Mouse (Mus musculus): ENCODE measurements around the gene Bcl7c.
"Not testable (repeated sequence)": the region's sequence is repeated elsewhere in the genome, so short reads cannot be mapped to it uniquely, and the experiment has no call there.

Bcl7c gene

GRCm38 (mm10) chr7:127647576-127647975, 61.2 kb downstream of the Bcl7c start:
- DNase-seq (ENCODE audit: low spot score), result not testable (repeated sequence)

GRCm38 (mm10) chr7:127646363-127646762, 62.4 kb downstream of the Bcl7c start:
- DNase-seq (ENCODE audit: low spot score), result no peak

- DNase-seq (ENCODE audit: low spot score), result no peak
Measured at GRCm38 (mm10) chr7:127642254-127642653, 66.5 kb downstream of the Bcl7c start.

GRCm38 (mm10) chr7:127641260-127641659, 67.5 kb downstream of the Bcl7c start:
- DNase-seq (ENCODE audit: low spot score), result no peak

- peak; percentile 54 for DNase-seq (ENCODE audit: low spot score)
Measured at GRCm38 (mm10) chr7:127636963-127637362, 71.8 kb downstream of the Bcl7c start.

GRCm38 (mm10) chr7:127631416-127631815, 77.3 kb downstream of the Bcl7c start:
- no peak for DNase-seq (ENCODE audit: low spot score)

GRCm38 (mm10) chr7:127628646-127629045, 80.1 kb downstream of the Bcl7c start:
- DNase-seq (ENCODE audit: low spot score), result no peak

GRCm38 (mm10) chr7:127626471-127626870, 82.3 kb downstream of the Bcl7c start:
- no peak for DNase-seq (ENCODE audit: low spot score)

- DNase-seq (ENCODE audit: low spot score), result no peak
Measured at GRCm38 (mm10) chr7:127626039-127626438, 82.7 kb downstream of the Bcl7c start.

GRCm38 (mm10) chr7:127618402-127618801, 90.3 kb downstream of the Bcl7c start:
- DNase-seq (ENCODE audit: low spot score), result not testable (repeated sequence)

GRCm38 (mm10) chr7:127617962-127618361, 90.8 kb downstream of the Bcl7c start:
- no peak for DNase-seq (ENCODE audit: low spot score)

- DNase-seq (ENCODE audit: low spot score), result no peak
Measured at GRCm38 (mm10) chr7:127616881-127617280, 91.9 kb downstream of the Bcl7c start.

GRCm38 (mm10) chr7:127616336-127616735, 92.4 kb downstream of the Bcl7c start:
- DNase-seq (ENCODE audit: low spot score), result no peak

- DNase-seq (ENCODE audit: low spot score), result peak; percentile 73
Measured at GRCm38 (mm10) chr7:127614891-127615843, 93.6 kb downstream of the Bcl7c start, which contains the start of gene Zfp629. TSS of gene Zfp629 (minus strand) at chr7:127615797.

GRCm38 (mm10) chr7:127614511-127614890, 94.2 kb downstream of the Bcl7c start:
- DNase-seq (ENCODE audit: low spot score), result peak; percentile 33

GRCm38 (mm10) chr7:127614091-127614490, 94.6 kb downstream of the Bcl7c start:
- DNase-seq (ENCODE audit: low spot score), result no peak

- no peak for DNase-seq (ENCODE audit: low spot score)
Measured at GRCm38 (mm10) chr7:127613501-127613900, 95.2 kb downstream of the Bcl7c start.

GRCm38 (mm10) chr7:127611561-127611960, 97.2 kb downstream of the Bcl7c start:
- no peak for DNase-seq (ENCODE audit: low spot score)

All from ovary, postnatal 10 days (tissue).